Mouse (Mus musculus): ENCODE data around the gene Fars2. TPM values are rescaled to one million over a fixed set of nuclear protein-coding genes. Genes with fewer than 3 reads are reported as not detected.
A peak's percentile ranks its signal among the peaks of the same experiment; 100 is the strongest.

The Fars2 gene
- polyA plus RNA-seq, 1 experiment from 2014 or later: 26.7 TPM

GRCm38 (mm10) chr13:36305306-36305705, 188.1 kb downstream of the Fars2 start:
- WGBS: 83% methylated on average over 2 of the region's 2 CpGs

GRCm38 (mm10) chr13:36307386-36307785, 190.2 kb downstream of the Fars2 start:
- Histone ChIP-seq H3K9me3 (ENCODE audit: control insufficient read depth, low read length) (no peaks in the 10 kb centered on the region), H3K4me2 (ENCODE audit: low read depth, low read length) (no peak overlapping the region), H3K9ac (replicated peaks; ENCODE audit: low read depth, low read length) (no peak overlapping the region), H3K27me3 (ENCODE audit: control insufficient read depth, insufficient read depth, low read length) (no peaks in the 10 kb centered on the region), H3K4me1 (ENCODE audit: control insufficient read depth, insufficient read depth, low read length) (peaks cover 3% of the 10 kb centered on the region; the same call in 1 of the 2 replicates), H3K27ac (ENCODE audit: low read depth, low read length) (no peak overlapping the region), H3K36me3 (ENCODE audit: control insufficient read depth, insufficient read depth, low read length) (no peaks in the 10 kb centered on the region), H3K4me3 (ENCODE audit: low read depth, low read length) (no peak overlapping the region)
- peak; percentile 70; the same call in 1 of the 2 replicates for ATAC-seq (ENCODE audit: low read depth)
- WGBS: 44% methylated on average over 4 of the region's 4 CpGs

More at GRCm38 (mm10) chr13:36305306-36305705, 188.1 kb downstream of the Fars2 start:
- no peaks in the 10 kb centered on the region for H3K27me3 ChIP-seq (ENCODE audit: control insufficient read depth, insufficient read depth, low read length)
- peaks cover 3% of the 10 kb centered on the region; the same call in 1 of the 2 replicates for H3K4me1 ChIP-seq (ENCODE audit: control insufficient read depth, insufficient read depth, low read length)
- H3K9ac ChIP-seq (replicated peaks; ENCODE audit: low read depth, low read length): no peak overlapping the region
- H3K27ac ChIP-seq (ENCODE audit: low read depth, low read length): no peak overlapping the region
- H3K9me3 ChIP-seq (ENCODE audit: control insufficient read depth, low read length): no peaks in the 10 kb centered on the region
- H3K4me3 ChIP-seq (ENCODE audit: low read depth, low read length): no peak overlapping the region
- no peak overlapping the region for H3K4me2 ChIP-seq (ENCODE audit: low read depth, low read length)
- H3K36me3 ChIP-seq (ENCODE audit: control insufficient read depth, insufficient read depth, low read length): no peaks in the 10 kb centered on the region
- ATAC-seq (ENCODE audit: low read depth): no peak

GRCm38 (mm10) chr13:36309160-36309559, 191.9 kb downstream of the Fars2 start:
- 76% methylated on average over 1 of the region's 1 CpGs for WGBS
- Histone ChIP-seq H3K9me3 (ENCODE audit: control insufficient read depth, low read length) (no peaks in the 10 kb centered on the region), H3K36me3 (ENCODE audit: control insufficient read depth, insufficient read depth, low read length) (no peaks in the 10 kb centered on the region)

GRCm38 (mm10) chr13:36314218-36314617, 197.0 kb downstream of the Fars2 start:
- Histone ChIP-seq H3K27me3 (ENCODE audit: control insufficient read depth, insufficient read depth, low read length) (no peaks in the 10 kb centered on the region), H3K4me2 (ENCODE audit: low read depth, low read length) (no peak overlapping the region), H3K27ac (ENCODE audit: low read depth, low read length) (no peak overlapping the region), H3K36me3 (ENCODE audit: control insufficient read depth, insufficient read depth, low read length) (no peaks in the 10 kb centered on the region), H3K4me3 (ENCODE audit: low read depth, low read length) (no peak overlapping the region), H3K4me1 (ENCODE audit: control insufficient read depth, insufficient read depth, low read length) (no peaks in the 10 kb centered on the region), H3K9ac (replicated peaks; ENCODE audit: low read depth, low read length) (no peak overlapping the region), H3K9me3 (ENCODE audit: control insufficient read depth, low read length) (no peaks in the 10 kb centered on the region)
- WGBS: 83% methylated on average over 8 of the region's 8 CpGs
- no peak for ATAC-seq (ENCODE audit: low read depth)

More at GRCm38 (mm10) chr13:36309160-36309559, 191.9 kb downstream of the Fars2 start:
- Histone ChIP-seq H3K4me2 (ENCODE audit: low read depth, low read length) (no peak overlapping the region), H3K4me1 (ENCODE audit: control insufficient read depth, insufficient read depth, low read length) (peaks cover 3% of the 10 kb centered on the region; the same call in 1 of the 2 replicates), H3K4me3 (ENCODE audit: low read depth, low read length) (no peak overlapping the region), H3K9ac (replicated peaks; ENCODE audit: low read depth, low read length) (no peak overlapping the region), H3K27me3 (ENCODE audit: control insufficient read depth, insufficient read depth, low read length) (no peaks in the 10 kb centered on the region), H3K27ac (ENCODE audit: low read depth, low read length) (no peak overlapping the region)
- ATAC-seq (ENCODE audit: low read depth): no peak

- Histone ChIP-seq H3K27me3 (ENCODE audit: control insufficient read depth, insufficient read depth, low read length) (no peaks in the 10 kb centered on the region), H3K4me3 (ENCODE audit: low read depth, low read length) (no peak overlapping the region), H3K4me2 (ENCODE audit: low read depth, low read length) (no peak overlapping the region), H3K4me1 (ENCODE audit: control insufficient read depth, insufficient read depth, low read length) (no peaks in the 10 kb centered on the region), H3K36me3 (ENCODE audit: control insufficient read depth, insufficient read depth, low read length) (no peaks in the 10 kb centered on the region), H3K9ac (replicated peaks; ENCODE audit: low read depth, low read length) (no peak overlapping the region), H3K27ac (ENCODE audit: low read depth, low read length) (no peak overlapping the region), H3K9me3 (ENCODE audit: control insufficient read depth, low read length) (no peaks in the 10 kb centered on the region)
- no peak for ATAC-seq (ENCODE audit: low read depth)
- 89% methylated on average over 10 of the region's 10 CpGs for WGBS
These were observed 197.9 kb downstream of the Fars2 start for GRCm38 (mm10) chr13:36314860-36315800.

GRCm38 (mm10) chr13:36317824-36318223, 200.6 kb downstream of the Fars2 start:
- H3K27me3 ChIP-seq (ENCODE audit: control insufficient read depth, insufficient read depth, low read length): no peaks in the 10 kb centered on the region
- no peak overlapping the region for H3K9ac ChIP-seq (replicated peaks; ENCODE audit: low read depth, low read length)
- H3K4me1 ChIP-seq (ENCODE audit: control insufficient read depth, insufficient read depth, low read length): no peaks in the 10 kb centered on the region
- 47% methylated on average over 3 of the region's 3 CpGs for WGBS
- no peak overlapping the region for H3K4me2 ChIP-seq (ENCODE audit: low read depth, low read length)
- no peak overlapping the region for H3K4me3 ChIP-seq (ENCODE audit: low read depth, low read length)
- H3K27ac ChIP-seq (ENCODE audit: low read depth, low read length): no peak overlapping the region
- H3K36me3 ChIP-seq (ENCODE audit: control insufficient read depth, insufficient read depth, low read length): no peaks in the 10 kb centered on the region
- ATAC-seq (ENCODE audit: low read depth): peak; percentile 54; the same call in 1 of the 2 replicates
- no peaks in the 10 kb centered on the region for H3K9me3 ChIP-seq (ENCODE audit: control insufficient read depth, low read length)

GRCm38 (mm10) chr13:36324624-36325023, 207.4 kb downstream of the Fars2 start:
- Histone ChIP-seq H3K4me2 (ENCODE audit: low read depth, low read length) (no peak overlapping the region), H3K4me1 (ENCODE audit: control insufficient read depth, insufficient read depth, low read length) (no peaks in the 10 kb centered on the region), H3K4me3 (ENCODE audit: low read depth, low read length) (no peak overlapping the region), H3K27ac (ENCODE audit: low read depth, low read length) (no peak overlapping the region), H3K9ac (replicated peaks; ENCODE audit: low read depth, low read length) (no peak overlapping the region), H3K9me3 (ENCODE audit: control insufficient read depth, low read length) (no peaks in the 10 kb centered on the region), H3K36me3 (ENCODE audit: control insufficient read depth, insufficient read depth, low read length) (no peaks in the 10 kb centered on the region), H3K27me3 (ENCODE audit: control insufficient read depth, insufficient read depth, low read length) (no peaks in the 10 kb centered on the region)
- WGBS: 91% methylated on average over 2 of the region's 2 CpGs
- ATAC-seq (ENCODE audit: low read depth): no peak

GRCm38 (mm10) chr13:36326539-36326938, 209.3 kb downstream of the Fars2 start:
- 79% methylated on average over 3 of the region's 3 CpGs for WGBS
- H3K36me3 ChIP-seq (ENCODE audit: control insufficient read depth, insufficient read depth, low read length): no peaks in the 10 kb centered on the region
- ATAC-seq (ENCODE audit: low read depth): no peak
- H3K27ac ChIP-seq (ENCODE audit: low read depth, low read length): no peak overlapping the region
- H3K9me3 ChIP-seq (ENCODE audit: control insufficient read depth, low read length): no peaks in the 10 kb centered on the region
- H3K4me2 ChIP-seq (ENCODE audit: low read depth, low read length): no peak overlapping the region
- no peaks in the 10 kb centered on the region for H3K4me1 ChIP-seq (ENCODE audit: control insufficient read depth, insufficient read depth, low read length)
- H3K4me3 ChIP-seq (ENCODE audit: low read depth, low read length): no peak overlapping the region
- no peaks in the 10 kb centered on the region for H3K27me3 ChIP-seq (ENCODE audit: control insufficient read depth, insufficient read depth, low read length)
- no peak overlapping the region for H3K9ac ChIP-seq (replicated peaks; ENCODE audit: low read depth, low read length)

GRCm38 (mm10) chr13:36329871-36330270, 212.7 kb downstream of the Fars2 start:
- 85% methylated on average over 2 of the region's 2 CpGs for WGBS
- Histone ChIP-seq H3K4me2 (ENCODE audit: low read depth, low read length) (no peak overlapping the region), H3K27ac (ENCODE audit: low read depth, low read length) (no peak overlapping the region), H3K36me3 (ENCODE audit: control insufficient read depth, insufficient read depth, low read length) (no peaks in the 10 kb centered on the region), H3K4me1 (ENCODE audit: control insufficient read depth, insufficient read depth, low read length) (no peaks in the 10 kb centered on the region), H3K4me3 (ENCODE audit: low read depth, low read length) (no peak overlapping the region), H3K27me3 (ENCODE audit: control insufficient read depth, insufficient read depth, low read length) (no peaks in the 10 kb centered on the region), H3K9me3 (ENCODE audit: control insufficient read depth, low read length) (no peaks in the 10 kb centered on the region), H3K9ac (replicated peaks; ENCODE audit: low read depth, low read length) (no peak overlapping the region)
- ATAC-seq (ENCODE audit: low read depth): no peak

Measured in neural tube, embryonic 14.5 days (tissue).